Mouse (Mus musculus): Measurements from ENCODE around the gene Cfap70.

Gene Cfap70

DNA sequence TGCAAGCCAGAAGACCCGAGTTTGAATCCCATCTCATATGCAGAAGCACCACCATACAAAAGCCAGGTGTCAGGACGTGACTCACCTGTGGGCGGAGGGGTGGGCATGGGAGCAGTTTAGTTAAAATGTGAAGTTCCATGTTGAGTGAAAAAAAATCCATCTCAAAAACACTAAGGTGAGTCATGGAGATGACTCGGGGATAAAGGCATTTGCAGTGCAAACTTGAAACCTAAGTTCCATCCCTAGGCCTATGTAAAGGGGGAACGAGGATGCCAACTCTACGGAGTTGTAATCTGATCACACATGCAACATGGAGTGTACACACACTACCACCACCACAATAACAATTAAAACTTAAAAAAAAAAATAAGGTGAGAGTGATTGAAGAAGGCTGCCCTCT, 29.0 kb downstream of the Cfap70 start:
- DNase-seq (ENCODE audit: low spot score) = no peak

DNA sequence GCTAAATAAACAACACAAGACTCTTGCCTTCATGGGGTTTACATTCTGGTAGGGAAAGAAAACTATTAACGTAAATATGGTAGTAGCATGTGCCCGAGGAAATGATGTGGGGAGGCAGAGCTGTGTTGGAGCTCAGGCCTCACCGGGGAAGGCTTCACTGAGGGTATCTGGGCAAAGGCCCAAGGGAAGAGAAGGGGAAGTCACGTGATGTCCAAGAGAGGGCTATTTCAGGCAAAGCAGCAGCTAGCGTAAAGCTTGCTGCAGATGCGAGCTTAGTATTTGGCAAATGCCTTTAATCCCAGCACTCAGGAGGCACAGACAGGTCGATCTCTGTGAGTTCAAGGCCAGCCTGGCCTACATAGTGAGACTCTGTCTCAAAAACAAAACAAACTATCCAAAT, 29.8 kb downstream of the Cfap70 start:
- DNase-seq (ENCODE audit: low spot score) = no peak

DNA sequence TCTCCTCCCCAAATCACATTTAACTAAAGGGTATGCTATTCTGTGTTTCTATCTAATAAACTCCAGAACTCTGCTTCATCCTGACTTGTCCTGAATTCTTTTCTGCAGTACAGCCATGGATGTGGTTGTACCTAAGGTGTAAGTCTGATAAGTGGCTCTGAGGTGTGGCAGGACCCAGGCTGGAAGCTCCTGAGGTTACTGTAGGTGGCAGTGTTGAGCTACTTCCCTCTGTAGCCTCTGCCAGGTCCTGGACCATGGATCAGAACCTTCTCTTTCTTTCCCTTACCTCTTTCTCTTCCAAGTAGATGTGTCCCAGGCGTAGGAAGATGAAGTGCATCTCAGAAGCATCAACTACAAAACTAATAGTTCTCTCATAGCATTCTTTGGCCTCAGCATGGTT, 52.0 kb downstream of the Cfap70 start:
- peak; percentile 63 for DNase-seq (ENCODE audit: low spot score)

DNA sequence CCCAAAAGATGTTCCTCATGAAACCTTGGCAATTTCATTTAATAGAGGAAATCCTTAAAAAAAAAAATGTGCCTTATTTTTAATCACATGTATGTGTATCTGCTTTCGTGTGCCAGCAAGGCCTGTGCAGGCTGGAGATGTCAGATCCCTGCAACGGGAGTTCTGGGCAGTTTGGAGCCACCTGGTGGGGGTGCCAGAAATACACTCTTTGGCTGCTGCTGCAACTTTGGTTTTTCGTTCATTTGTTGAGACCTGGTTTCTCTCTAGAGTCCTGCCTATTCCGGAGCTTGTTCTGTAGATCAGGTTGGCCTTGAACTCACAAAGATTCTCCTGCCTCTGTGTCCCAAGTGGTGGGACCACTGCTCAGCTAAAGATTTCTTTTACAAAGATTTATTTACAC, 53.2 kb downstream of the Cfap70 start:
- DNase-seq (ENCODE audit: low spot score) = peak; percentile 33

DNA sequence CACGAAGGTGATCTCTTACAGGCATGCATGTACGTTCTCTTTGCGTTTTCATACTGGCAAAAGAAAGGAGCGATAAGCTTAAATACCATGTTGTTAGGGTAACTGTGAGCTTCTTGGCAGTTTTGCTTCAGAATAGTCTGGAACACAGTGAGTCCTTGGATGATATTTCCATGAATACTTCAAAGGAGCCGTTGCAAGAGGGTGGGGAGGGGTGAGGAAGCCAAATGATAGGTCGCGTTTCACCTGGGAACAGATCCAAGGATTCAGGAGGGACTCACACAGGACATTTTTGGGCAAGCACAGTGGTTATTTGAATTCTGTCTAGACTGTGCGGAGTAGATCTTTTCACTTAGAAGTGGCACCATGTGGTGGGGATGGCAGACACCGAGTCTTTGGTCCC, 54.8 kb downstream of the Cfap70 start:
- DNase-seq (ENCODE audit: low spot score) = no peak

DNA sequence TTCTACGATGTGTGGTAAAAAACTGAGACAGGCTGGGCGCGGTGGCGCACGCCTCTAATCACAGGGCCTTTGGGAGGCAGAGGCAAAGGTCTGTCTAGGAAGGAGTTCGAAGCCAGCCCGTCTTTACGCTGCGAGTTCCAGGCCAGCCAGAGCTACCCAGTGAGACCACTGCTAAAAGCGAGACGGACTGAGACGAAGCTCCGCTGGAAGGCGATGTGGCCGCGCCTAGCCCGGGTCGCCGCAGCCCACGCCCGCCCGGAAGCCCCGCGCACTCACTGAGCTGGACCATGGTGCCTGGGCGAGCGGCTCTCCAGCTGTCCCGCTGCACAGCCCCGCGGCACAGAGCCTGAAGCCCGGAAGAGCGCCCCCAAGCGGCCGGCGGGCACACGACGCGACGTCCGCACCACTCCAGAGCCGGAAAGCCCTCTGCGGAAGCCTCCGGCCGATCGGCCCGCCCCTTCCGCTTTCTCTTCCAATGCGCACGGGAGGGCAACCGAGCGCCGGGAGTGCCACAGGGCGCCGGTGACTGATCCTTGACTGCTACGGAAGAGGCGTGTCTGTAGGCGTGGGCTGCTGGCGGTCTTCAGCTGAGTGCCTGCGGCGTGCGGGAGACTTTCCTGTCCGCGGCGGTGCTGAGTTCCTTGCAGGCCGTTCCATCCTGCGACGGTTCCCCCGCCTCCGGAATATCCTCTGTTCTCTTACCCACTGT, 58.7 kb downstream of the Cfap70 start, which contains the start of gene Mrps16:
Gene Mrps16 (minus strand): TSS at position 430 of the 709 bp plus-strand sequence.
- DNase-seq (ENCODE audit: low spot score) = peak; percentile 98

DNA sequence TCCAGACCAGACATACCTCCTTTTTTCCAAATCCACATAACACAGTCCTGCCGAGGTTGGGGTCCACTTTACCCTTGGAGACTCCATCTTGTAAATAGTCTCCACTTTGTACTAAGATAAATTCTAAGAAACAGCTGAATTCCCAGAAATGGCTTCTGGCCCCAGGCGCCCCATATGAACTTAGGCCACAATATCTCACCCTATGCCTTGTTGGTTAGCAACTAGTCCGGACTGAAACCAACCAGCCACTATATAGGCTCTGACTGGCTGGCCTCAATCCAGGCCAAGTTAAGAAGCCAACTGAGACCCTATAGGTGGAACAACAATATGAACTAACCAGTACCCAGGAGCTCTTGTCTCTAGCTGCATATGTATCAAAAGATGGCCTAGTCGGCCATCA, 59.7 kb downstream of the Cfap70 start:
- DNase-seq (ENCODE audit: low spot score) = no peak

DNA sequence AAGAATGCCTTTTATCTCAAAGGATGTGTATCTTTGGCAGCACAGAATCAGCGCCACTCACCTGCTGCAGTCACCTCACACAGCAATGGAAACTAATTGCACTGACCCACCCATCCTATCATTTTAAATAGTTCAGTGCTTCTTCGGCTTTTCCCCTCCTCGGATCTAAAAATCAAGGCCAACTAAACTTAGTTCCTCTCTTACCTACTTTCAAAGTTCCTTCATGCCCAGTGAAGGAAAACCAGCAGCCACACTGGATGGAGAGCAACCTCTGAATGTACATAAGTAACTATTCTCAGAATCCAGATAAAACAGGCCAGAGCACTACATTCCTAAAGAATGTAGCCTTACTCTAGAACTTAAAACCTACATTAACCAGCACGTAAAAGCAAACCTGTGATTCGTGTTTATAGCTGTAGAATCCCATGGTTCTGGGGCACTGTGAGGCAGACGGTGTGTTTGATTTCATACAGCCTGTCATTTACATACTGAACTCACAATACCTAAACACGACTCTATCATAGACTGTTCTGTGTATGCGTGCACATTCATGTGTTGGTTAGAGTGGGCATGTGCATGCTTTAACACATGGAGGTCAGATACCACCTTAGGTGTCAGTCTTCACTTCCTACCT, 62.5 kb downstream of the Cfap70 start:
- DNase-seq (ENCODE audit: low spot score) = no peak

DNA sequence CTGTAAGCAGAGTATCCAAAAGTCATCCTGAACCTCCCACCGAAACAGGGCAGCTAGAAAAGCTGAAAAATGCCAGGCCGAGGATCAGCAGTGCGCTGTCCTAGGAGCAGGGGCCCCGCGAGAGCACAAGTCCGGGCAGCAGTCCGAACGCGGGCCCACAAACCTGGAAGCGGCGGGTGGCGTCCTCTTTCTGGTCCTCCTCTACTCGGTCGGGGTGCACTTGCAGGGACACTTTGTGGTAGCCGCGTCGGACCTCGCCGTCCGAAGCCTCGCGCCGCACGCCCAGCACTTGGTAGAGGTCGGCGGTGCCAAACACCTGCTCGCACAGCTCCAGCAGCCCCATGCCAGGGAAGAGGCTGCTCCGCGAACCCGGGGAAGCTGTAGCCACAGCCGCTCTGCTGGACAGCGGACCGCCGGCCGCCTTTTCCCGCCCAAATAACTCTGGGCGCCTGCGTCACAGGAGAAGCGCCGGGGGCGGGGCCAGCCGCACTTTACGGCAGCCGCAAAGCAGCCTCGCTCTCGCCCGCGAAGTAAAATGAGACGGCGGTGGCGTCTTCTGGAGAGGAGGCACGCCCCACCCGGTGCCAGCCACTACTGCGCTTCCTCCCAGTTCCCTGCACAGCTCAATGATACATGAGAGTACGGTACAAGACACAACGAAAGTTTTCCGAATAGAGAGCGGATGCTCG, 63.4 kb downstream of the Cfap70 start, which contains the start of gene Dnajc9:
Gene Dnajc9 (minus strand): TSS at position 470 of the 689 bp plus-strand sequence.
- DNase-seq (ENCODE audit: low spot score) = peak; percentile 97

DNA sequence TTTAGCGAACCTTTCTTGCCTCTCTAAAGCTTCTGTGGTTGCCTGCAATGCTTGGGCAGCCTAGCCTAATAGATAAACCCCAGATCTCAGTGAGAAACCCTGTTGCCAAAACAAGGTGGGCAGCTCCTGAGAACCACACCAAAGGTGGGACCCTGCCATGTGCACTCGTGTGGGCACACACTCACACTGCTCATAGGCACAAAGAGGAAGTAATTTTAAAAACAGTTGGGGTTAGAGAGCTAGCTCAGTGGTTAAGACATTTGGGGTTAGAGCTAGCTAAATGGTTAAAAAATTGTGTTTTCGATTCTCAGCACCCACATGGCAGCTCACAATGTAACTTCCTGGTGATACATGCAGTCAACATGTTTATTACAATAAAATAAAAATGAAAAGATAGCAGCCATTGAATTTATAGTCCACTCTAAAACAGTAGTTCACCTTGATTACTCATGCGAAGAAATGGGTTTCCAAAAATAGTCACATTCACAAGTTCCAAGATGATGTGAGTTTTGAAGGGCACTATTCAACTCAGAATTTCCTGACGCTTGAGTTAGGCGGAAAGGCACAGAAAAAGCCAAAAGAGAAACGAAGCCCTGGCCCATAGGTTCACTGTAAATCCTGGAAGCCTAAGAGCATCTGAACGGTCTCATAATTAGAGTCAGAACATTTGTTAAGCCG, 72.1 kb downstream of the Cfap70 start:
- no peak for DNase-seq (ENCODE audit: low spot score)

DNA sequence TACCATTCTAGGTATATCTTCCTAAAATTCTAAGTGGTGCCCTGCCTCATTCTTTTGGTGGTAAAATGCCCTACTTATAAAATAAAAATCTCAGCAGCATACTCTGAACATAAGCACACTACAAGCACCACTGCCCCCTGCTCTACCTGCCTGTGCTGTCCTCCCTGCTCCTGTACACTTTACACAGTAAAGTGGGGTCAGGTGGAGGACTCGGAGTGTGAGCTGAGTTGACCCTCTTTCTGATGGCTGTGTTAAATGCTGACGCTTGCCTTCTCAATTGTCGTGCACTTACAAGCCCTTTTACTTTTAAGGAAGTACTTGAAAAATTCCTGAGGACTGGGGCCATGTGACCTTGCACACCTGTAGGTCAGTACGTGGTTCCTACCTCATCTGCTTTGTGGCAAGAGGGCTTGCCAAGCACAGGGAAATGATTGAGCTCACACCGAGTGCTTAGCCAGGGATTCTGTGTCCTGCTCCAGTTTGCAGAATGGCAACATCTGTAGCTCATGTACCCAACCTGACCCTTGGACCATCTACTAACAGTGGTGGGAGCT, 72.9 kb downstream of the Cfap70 start:
- no peak for DNase-seq (ENCODE audit: low spot score)

DNA sequence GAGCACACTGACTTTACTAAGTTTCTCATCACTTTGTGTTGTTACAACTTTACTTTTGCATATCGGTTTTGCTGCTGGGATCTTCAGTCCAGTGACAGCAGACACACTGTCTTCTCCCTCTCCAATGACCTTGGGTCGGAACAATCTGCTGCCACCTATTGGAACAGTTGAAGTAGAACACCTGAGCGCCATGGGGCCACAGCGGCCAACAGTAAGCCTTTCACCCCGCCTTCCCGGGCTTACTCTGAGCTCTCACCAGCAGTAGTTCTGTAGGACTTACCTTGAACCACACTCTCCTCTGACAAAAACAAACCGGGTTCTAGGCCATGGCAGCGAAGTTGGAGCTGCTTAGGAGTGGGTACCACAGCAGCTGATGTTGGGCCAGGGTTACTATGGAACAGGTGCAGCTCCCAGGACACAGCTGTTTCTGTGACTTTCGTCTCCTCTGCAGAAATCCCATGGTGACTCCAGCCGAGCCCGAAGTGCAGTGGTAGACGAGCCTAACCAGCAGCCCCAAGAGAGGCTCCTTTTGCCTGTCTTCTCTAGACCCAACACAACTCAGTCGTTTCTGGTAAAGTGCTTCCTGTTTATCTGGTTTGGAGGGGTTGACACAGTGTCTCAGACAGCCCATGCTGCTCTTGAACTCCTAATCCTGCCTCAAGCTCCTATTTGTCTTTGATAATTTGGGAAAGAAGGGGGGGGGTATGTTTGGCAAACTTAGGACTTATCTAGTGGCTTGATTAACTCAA, 73.5 kb downstream of the Cfap70 start:
- peak; percentile 74 for DNase-seq (ENCODE audit: low spot score)

DNA sequence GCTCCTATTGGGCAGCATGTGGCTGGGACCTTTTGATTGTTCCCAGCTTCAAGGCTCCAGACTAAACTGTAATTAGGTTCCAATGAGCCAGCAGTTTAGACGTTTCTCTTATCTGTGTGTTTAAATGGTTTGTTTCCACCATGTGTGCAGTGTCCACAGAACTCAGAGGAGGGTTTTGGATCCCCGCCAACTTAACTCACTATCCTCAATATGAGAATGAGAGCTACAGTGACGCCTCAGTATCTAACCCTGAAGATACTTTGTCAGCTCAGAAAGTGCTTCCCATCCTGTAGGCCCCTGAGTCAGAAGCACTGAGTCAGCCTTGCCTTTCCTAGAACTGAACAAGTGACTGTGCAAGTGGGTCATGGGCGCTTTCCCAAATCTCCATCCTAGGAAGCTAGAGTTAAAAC, 74.9 kb downstream of the Cfap70 start:
- no peak for DNase-seq (ENCODE audit: low spot score)

DNA sequence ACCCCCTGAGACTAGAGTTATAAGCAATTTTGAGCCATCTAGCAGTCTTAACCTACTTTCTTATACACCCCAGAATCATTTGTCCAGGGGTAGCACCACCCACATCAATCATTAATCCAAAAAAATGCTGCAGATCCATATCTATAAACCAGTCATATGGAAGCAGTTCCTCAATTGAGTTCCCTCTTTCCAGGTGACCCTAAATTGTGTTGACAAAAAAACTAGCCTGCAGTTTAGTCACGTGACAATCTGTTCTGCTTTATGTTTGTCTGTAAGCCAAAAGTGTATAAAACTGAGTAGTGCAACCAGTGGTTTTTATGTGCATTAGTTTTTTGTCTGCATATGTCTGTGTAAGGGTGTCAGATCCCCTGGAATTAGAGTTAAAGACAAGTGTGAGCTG, 80.2 kb downstream of the Cfap70 start:
- no peak for DNase-seq (ENCODE audit: low spot score)

DNA sequence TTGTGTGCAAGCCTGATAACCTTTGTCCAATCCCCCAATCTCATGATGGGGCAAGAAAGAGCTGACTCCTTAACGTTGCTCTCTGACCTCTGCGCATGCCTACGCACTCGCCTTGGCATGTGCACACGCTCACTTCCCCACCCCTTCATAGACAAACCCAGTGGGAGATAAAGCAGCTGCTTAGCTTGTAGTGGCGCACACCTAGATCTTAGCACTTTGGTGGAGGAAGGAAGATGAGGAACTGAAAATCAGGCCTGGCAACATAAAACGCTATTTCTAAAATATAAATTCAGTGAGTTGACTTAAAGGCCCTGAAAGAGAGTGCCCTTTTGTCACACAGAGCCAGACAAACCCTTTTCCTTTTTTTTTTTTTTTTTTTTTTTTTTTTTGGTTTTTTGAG, 81.2 kb downstream of the Cfap70 start:
- no peak for DNase-seq (ENCODE audit: low spot score)

DNA sequence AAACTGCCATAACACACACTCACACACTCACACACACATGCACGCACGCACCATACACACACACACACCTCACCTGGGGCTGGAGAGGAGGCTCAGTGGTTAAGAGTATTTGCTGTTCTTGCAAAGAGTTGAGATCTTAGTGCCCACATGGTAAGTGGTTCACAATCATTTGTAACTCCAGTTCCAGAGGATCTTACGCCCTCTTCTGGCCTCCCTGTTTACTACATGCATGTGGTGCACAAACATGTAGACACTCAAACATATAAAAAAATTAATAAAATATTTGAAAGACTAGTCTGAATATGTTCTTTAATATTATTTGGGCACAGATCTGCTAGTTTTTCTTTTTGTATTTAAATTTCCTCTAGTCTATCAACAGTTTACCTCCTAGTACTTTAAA, 83.8 kb downstream of the Cfap70 start:
- no peak for DNase-seq (ENCODE audit: low spot score)

DNA sequence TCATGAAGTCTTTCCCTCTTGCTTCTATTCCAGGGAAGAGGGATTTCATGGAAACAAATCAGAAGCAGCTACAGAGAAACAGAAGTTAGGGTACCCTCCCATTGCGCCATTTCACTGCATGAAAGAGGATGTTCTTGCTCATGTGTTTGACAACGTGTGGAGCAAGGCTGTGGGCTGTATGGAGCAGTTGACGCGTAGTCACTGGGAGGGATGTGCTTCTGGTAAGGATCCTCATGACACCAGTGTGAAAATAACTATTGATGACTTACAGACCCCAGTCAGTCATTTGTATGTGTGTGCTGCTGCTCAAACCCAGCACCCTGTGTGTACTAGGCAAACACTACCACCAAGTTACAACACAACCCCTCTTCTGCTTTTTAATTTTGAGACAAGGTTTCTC, 88.8 kb downstream of the Cfap70 start:
- DNase-seq (ENCODE audit: low spot score) = no peak

DNA sequence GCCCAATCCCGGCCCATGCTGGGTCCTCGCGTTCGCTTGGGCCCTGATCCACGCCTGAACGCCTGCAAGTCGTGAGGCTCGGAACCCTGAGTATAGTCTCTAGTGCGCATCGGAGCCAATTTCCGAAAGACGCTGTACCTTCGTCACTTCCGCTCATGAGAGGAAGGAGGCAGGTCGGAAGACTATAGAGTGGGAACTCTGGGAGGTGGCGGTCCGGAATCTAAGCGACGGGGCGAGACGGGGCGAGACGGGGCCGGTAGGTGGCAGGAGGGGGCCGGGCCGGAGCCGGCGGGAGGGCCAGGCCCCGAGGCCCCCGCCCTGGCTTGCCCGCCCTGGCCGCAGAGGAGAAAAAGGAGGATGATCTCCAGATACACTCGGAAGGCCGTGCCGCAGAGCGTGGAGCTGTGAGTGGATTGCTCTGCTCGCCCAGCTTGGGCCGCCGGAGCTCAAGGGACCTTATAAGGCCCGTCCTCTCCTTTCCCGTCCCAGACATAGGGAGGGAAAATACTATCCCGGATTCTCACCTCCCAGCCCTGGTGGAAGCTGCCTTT, 104.0 kb downstream of the Cfap70 start, which contains the start of the genes Ecd and Fam149b:
Gene Ecd (minus strand): TSS at position 131 of the 551 bp plus-strand sequence.
Gene Fam149b (plus strand): TSS at position 172 of the 551 bp plus-strand sequence.
- DNase-seq (ENCODE audit: low spot score) = peak; percentile 98

DNA sequence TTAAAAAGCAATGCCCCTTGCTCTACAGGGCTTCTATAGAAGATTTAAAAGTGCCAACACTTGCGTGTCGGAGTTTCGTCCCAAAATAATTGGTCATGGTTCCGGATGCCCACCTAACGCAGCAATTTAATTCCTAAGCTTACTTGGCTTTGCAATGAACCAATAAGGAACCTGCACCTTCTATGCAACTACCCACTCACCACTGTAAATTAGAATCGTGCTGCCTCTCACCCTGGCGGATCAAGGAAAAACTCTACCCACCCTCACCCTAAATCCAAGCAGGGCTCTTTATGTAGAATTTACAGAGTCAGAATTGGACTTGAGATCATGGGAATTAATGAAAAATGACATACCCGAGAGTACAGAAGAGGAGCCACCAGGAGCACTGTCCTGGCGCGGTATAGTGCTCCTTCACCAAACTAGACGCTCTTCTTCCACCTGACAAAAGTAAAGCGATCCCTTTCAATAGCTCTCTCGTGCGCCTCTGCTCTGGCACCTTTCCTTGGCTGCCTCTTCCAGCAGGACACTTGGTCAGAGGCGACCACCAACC, 104.5 kb downstream of the Cfap70 start:
- DNase-seq (ENCODE audit: low spot score) = no peak

DNA sequence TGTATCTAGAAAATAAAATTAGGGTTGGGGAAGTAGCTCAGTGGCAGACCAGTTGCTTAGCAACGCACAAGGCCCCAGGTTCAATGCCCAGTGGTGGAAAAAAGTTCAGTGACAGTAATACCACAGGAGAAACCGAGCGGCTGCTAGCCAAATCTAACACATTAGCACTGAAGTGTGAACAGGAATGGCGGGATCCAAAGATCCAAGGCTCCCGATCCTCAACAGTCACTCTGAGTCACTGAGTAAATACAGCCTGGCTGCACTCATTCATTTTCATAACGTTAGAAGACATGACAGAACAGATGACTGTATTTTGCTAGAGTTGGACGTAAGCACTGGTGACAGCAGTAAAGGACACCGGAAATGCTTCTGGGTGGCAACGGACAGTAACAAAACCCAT, 106.1 kb downstream of the Cfap70 start:
- DNase-seq (ENCODE audit: low spot score) = no peak
